Mouse (Mus musculus) myocyte (in vitro differentiated cells): ENCODE measurements around the gene Hist1h1t.

ENCODE experiments used
- MAX ChIP-seq: IDR thresholded peaks from one replicate; pipeline ENCODE4 v1.6.1; 2011; ENCODE audit warnings: low read depth, mild to moderate bottlenecking, control low read depth
- POLR2AphosphoS2 ChIP-seq: IDR thresholded peaks from one replicate; pipeline ENCODE4 v1.6.1; 2011; ENCODE audit warnings: low read depth, control low read depth; ENCODE audit not compliant: insufficient read length

GRCm38 (mm10) chr13:23689459-23689858 lies 6.2 kb upstream of the Hist1h1t start:
- TF ChIP-seq MAX (no peak), POLR2AphosphoS2 (no peak)
